Mouse (Mus musculus) embryonic fibroblast, embryonic 13.5 days (primary cell): ENCODE data around the gene Fmo6. TPM values are rescaled to one million over a fixed set of nuclear protein-coding genes. Genes with fewer than 3 reads are reported as not detected.

Experiments
- H3K27ac ChIP-seq: 2 replicates; pipeline ENCODE4 v1.5.1; 2012; ENCODE audit warnings: low read length, control low read depth, inconsistent platforms; ENCODE audit not compliant: insufficient read depth
- H3K4me1 ChIP-seq: 2 replicates; pipeline ENCODE4 v1.6.1; 2011; ENCODE audit warnings: low read length; ENCODE audit not compliant: control insufficient read depth, insufficient read depth
- H3K4me3 ChIP-seq: 2 replicates; pipeline ENCODE4 v1.5.1; 2011; ENCODE audit warnings: mild to moderate bottlenecking, control low read depth, low read length; ENCODE audit not compliant: insufficient read depth
- CTCF ChIP-seq: IDR thresholded peaks from 2 replicates; pipeline ENCODE4 v1.5.1; 2011; ENCODE audit warnings: mild to moderate bottlenecking, control low read depth, low read length, moderate library complexity, borderline replicate concordance; ENCODE audit not compliant: insufficient read depth
- POLR2A ChIP-seq: IDR thresholded peaks from 2 replicates; pipeline ENCODE4 v1.6.1; 2011; ENCODE audit warnings: low read depth, mild to moderate bottlenecking, control low read depth, low read length, moderate library complexity
- polyA plus RNA-seq: library from polyadenylated mRNA; stranded (reverse); fragments of >200 nt; gene quantifications from 2 replicates; pipeline ENCODE4 v1.2.4, GENCODE M21; 2011; ENCODE audit warnings: low read depth; ENCODE audit not compliant: missing spikeins, insufficient read length

Gene Fmo6
- polyA plus RNA-seq, 1 experiment, result not detected

GRCm38 (mm10) chr1:162886138-162886816 lies 51.0 kb downstream of the Fmo6 start:
- TF ChIP-seq CTCF, result no peak
- TF ChIP-seq POLR2A, result no peak
- no peaks in the 10 kb centered on the region for H3K4me1 ChIP-seq
- no peak overlapping the region for H3K27ac ChIP-seq
- H3K4me3 ChIP-seq, result no peak overlapping the region

- Histone ChIP-seq H3K4me3 (no peak overlapping the region), H3K4me1 (no peaks in the 10 kb centered on the region), H3K27ac (no peak overlapping the region)
- TF ChIP-seq CTCF, result no peak
- TF ChIP-seq POLR2A, result no peak
Measured at GRCm38 (mm10) chr1:162882681-162883080, 54.6 kb downstream of the Fmo6 start.

GRCm38 (mm10) chr1:162879595-162880369 lies 57.5 kb downstream of the Fmo6 start:
- Histone ChIP-seq H3K4me1 (no peaks in the 10 kb centered on the region), H3K27ac (no peak overlapping the region), H3K4me3 (no peak overlapping the region)
- peak; percentile 68; the same call in 1 of the 2 replicates for TF ChIP-seq CTCF
- TF ChIP-seq POLR2A, result no peak

GRCm38 (mm10) chr1:162875091-162875490 lies 62.2 kb downstream of the Fmo6 start:
- Histone ChIP-seq H3K27ac (no peak overlapping the region), H3K4me3 (no peak overlapping the region), H3K4me1 (no peaks in the 10 kb centered on the region)
- TF ChIP-seq CTCF (no peak), POLR2A (no peak)

- Histone ChIP-seq H3K4me1 (no peaks in the 10 kb centered on the region), H3K4me3 (no peak overlapping the region), H3K27ac (no peak overlapping the region)
- no peak for TF ChIP-seq CTCF
- TF ChIP-seq POLR2A, result no peak
Measured at GRCm38 (mm10) chr1:162871701-162872311, 65.5 kb downstream of the Fmo6 start.

- TF ChIP-seq CTCF, result no peak
- TF ChIP-seq POLR2A, result no peak
- no peak overlapping the region for H3K4me3 ChIP-seq
- no peaks in the 10 kb centered on the region for H3K4me1 ChIP-seq
- H3K27ac ChIP-seq, result no peak overlapping the region
Measured at GRCm38 (mm10) chr1:162870978-162871377, 66.3 kb downstream of the Fmo6 start.

GRCm38 (mm10) chr1:162867396-162867795 lies 69.9 kb downstream of the Fmo6 start:
- H3K4me1 ChIP-seq, result no peaks in the 10 kb centered on the region
- H3K27ac ChIP-seq, result no peak overlapping the region
- H3K4me3 ChIP-seq, result no peak overlapping the region
- TF ChIP-seq POLR2A (no peak), CTCF (no peak)

Other genes starting within 250 kb of the Fmo6 start
- gene Prrc2c, start 197.0 kb downstream of the Fmo6 start, polyA plus RNA-seq, result 183 and 206 TPM in 2 replicates
- not detected in 2 replicates for gene Fmo4, start 123.5 kb downstream of the Fmo6 start, polyA plus RNA-seq
- gene Fmo1, start 70.9 kb downstream of the Fmo6 start, polyA plus RNA-seq, result 0.67 and 3.8 TPM in 2 replicates
- gene Fmo2, start 38.8 kb downstream of the Fmo6 start, polyA plus RNA-seq, result 0.19 TPM in 1 of 2 replicates, not detected in the other
- 0.25 TPM in 1 of 2 replicates, not detected in the other for gene Fmo3, start 47.0 kb upstream of the Fmo6 start, polyA plus RNA-seq
- gene Mroh9, start 148.2 kb upstream of the Fmo6 start, polyA plus RNA-seq, result not detected in 2 replicates